Mouse (Mus musculus) kidney, postnatal 0 days (tissue): ENCODE results near the gene Dnase2a. TPM values are rescaled to one million over a fixed set of nuclear protein-coding genes. Genes with fewer than 3 reads are reported as not detected.

Experiments used
- ATAC-seq: fragments of 200-750 bp; cut with Nextera tagmentation; replicated peaks from 2 replicates; pipeline ENCODE4 v1.8.0; 2017; ENCODE audit warnings: low read depth, moderate number of reproducible peaks, moderate TSS enrichment, moderate library complexity; ENCODE audit not compliant: low FRiP score
- DNase-seq: peaks from one replicate; pipeline ENCODE4 v3.0.0-alpha.2; 2016; ENCODE audit warnings: low spot score
- H3K27ac ChIP-seq: fragments of 300-500 bp; sonication (generic); 2 replicates; pipeline ENCODE4 v1.5.1; 2014; ENCODE audit warnings: mild to moderate bottlenecking
- H3K27me3 ChIP-seq: fragments of 300-500 bp; sonication (generic); 2 replicates; pipeline ENCODE4 v1.6.1; 2014; ENCODE audit warnings: low read length, mixed read lengths; ENCODE audit not compliant: insufficient read depth
- H3K36me3 ChIP-seq: fragments of 300-500 bp; sonication (generic); 2 replicates; pipeline ENCODE4 v1.6.1; 2014; ENCODE audit warnings: low read length, mixed read lengths; ENCODE audit not compliant: insufficient read depth
- H3K4me1 ChIP-seq: fragments of 300-500 bp; sonication (generic); replicated peaks from 2 replicates; pipeline ENCODE4 v1.6.1; 2014; ENCODE audit warnings: antibody characterized with exemption, low read length, mixed read lengths; ENCODE audit not compliant: insufficient read depth
- H3K4me2 ChIP-seq: fragments of 300-500 bp; sonication (generic); 2 replicates; pipeline ENCODE4 v1.6.1; 2014; ENCODE audit warnings: mild to moderate bottlenecking, low read length, moderate library complexity, mixed read lengths
- H3K4me3 ChIP-seq: fragments of 300-500 bp; sonication (generic); replicated peaks from 2 replicates; pipeline ENCODE4 v1.5.1; 2014; ENCODE audit warnings: low read depth, low read length
- H3K9ac ChIP-seq: fragments of 300-500 bp; sonication (generic); 2 replicates; pipeline ENCODE4 v1.6.1; 2014; ENCODE audit warnings: low read depth, low read length
- H3K9me3 ChIP-seq: fragments of 300-500 bp; sonication (generic); replicated peaks from 2 replicates; pipeline ENCODE4 v1.6.1; 2016; ENCODE audit warnings: low read length, inconsistent platforms, mixed read lengths
- CTCF ChIP-seq: IDR thresholded peaks from 2 replicates; pipeline ENCODE4 v1.5.1; 2016; ENCODE audit warnings: antibody characterized with exemption, low read depth, mild to moderate bottlenecking, moderate library complexity
- WGBS: fragments of 180-500 bp; shearing (Covaris S2); extraction: QIAGEN DNeasy Blood & Tissue Kit; methylation state at CpG from one replicate; pipeline ENCODE4 v1.1.7; 2014; 5-methylcytosine and 5-hydroxymethylcytosine counted together
- polyA plus RNA-seq: library from polyadenylated mRNA; unstranded; fragments of >200 nt; fragmentation: Nextera tagmentation; extraction: Ambion mirVana; gene quantifications from 2 replicates; pipeline ENCODE4 v1.2.1, GENCODE M21; 2015

Dnase2a gene
- polyA plus RNA-seq, 1 experiment from 2014 or later = 13.2 TPM

- WGBS = 85% methylated on average over 8 of the region's 8 CpGs
- no peak overlapping the region for H3K4me3 ChIP-seq
- no peaks in the 10 kb centered on the region for H3K36me3 ChIP-seq
- DNase-seq (no peak), ATAC-seq (no peak)
- H3K9me3 ChIP-seq = no peaks in the 10 kb centered on the region
- no peak overlapping the region for H3K4me2 ChIP-seq
- peaks cover 9% of the 10 kb centered on the region; the same call in 1 of the 2 replicates for H3K4me1 ChIP-seq
- no peak overlapping the region for H3K27ac ChIP-seq
- H3K27me3 ChIP-seq = peaks cover 12% of the 10 kb centered on the region
- no peak overlapping the region for H3K9ac ChIP-seq
- TF ChIP-seq CTCF = no peak
These were observed 6.9 kb downstream of the Dnase2a start for GRCm38 (mm10) chr8:84915269-84915668.

GRCm38 (mm10) chr8:84917781-84918180 is 9.4 kb downstream of the Dnase2a start:
- 30% methylated on average over 20 of the region's 20 CpGs for WGBS
- Histone ChIP-seq H3K27ac (no peak overlapping the region), H3K4me3 (no peak overlapping the region), H3K27me3 (peaks cover 3% of the 10 kb centered on the region; the same call in 1 of the 2 replicates), H3K4me2 (no peak overlapping the region), H3K4me1 (peaks cover 2% of the 10 kb centered on the region; the same call in 1 of the 2 replicates), H3K36me3 (no peaks in the 10 kb centered on the region), H3K9ac (no peak overlapping the region), H3K9me3 (no peaks in the 10 kb centered on the region)
- DNase-seq = no peak
- no peak for TF ChIP-seq CTCF
- no peak for ATAC-seq

DNA sequence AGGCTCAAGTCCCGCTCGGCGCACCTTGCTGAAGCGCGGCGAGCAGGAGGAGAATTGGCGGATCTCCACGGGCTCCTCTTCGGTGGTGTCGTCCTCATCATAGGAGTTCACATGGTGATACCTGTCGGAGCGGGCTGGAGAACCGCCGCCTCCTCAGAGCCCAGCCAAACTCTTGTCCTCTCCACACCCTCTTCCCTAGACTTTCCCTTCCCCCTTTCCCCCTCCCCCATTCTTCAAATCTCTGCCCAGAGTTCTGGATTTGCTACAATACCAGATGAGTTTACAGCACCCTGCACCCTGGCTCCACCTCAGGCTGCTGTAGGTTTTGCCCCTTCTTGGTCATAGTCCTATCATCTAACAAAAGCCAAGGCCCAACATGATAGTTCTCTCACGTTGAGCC is 10.3 kb downstream of the Dnase2a start:
- peaks cover 3% of the 10 kb centered on the region; the same call in 1 of the 2 replicates for H3K27me3 ChIP-seq
- TF ChIP-seq CTCF = no peak
- no peak overlapping the region for H3K27ac ChIP-seq
- H3K9ac ChIP-seq = no peak overlapping the region
- WGBS = 93% methylated on average over 15 of the region's 15 CpGs
- no peak for DNase-seq
- no peaks in the 10 kb centered on the region for H3K36me3 ChIP-seq
- H3K9me3 ChIP-seq = no peaks in the 10 kb centered on the region
- H3K4me2 ChIP-seq = no peak overlapping the region
- ATAC-seq = no peak
- no peak overlapping the region for H3K4me3 ChIP-seq
- no peaks in the 10 kb centered on the region for H3K4me1 ChIP-seq

DNA sequence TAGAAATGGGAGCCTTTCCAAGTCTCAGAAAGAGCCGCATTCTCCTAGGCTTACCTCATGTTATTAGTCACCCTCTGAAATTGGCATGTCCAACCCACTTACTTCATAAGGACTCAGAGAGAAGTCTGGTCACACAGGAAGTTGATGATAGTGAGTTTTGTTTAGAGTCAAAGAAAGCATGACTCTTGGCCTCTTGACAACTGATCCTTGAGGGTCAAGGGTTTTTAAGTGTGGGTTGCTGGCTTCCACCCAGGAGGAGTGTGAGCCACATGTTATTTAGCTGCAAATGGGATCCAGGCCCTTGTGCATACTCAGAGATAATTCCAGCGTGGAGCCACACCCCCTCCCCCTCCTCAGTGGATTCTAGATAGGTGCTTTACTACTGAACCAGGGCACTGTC is 13.2 kb downstream of the Dnase2a start:
- H3K36me3 ChIP-seq = no peaks in the 10 kb centered on the region
- H3K4me3 ChIP-seq = no peak overlapping the region
- WGBS = 74% methylated on average over 2 of the region's 2 CpGs
- no peak overlapping the region for H3K9ac ChIP-seq
- no peak for DNase-seq
- H3K4me2 ChIP-seq = no peak overlapping the region
- H3K27me3 ChIP-seq = peaks cover 3% of the 10 kb centered on the region; the same call in 1 of the 2 replicates
- no peaks in the 10 kb centered on the region for H3K9me3 ChIP-seq
- no peak for ATAC-seq
- no peak for TF ChIP-seq CTCF
- no peak overlapping the region for H3K27ac ChIP-seq
- H3K4me1 ChIP-seq = no peaks in the 10 kb centered on the region

DNA sequence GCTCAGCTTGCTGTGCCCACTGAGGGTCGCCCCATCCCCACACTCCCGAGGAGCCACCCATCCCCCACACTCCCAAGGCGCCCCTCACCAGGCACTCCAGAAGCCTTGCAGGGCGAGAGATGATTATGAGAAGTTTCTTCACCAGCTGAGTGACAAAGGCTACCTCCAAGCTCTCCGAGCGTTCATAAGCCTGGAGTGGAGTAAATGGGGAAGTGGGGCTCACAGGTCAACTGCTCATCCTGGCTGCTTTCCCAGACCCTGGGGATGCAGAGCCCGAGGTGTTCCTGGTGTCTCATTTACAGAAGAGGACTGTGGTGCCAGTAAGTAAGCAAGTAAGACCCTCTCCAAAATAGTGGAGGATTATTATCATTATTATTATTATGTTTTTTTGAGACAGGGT is 17.2 kb downstream of the Dnase2a start:
- 62% methylated on average over 7 of the region's 7 CpGs for WGBS
- H3K4me2 ChIP-seq = no peak overlapping the region
- TF ChIP-seq CTCF = no peak
- peaks cover 13% of the 10 kb centered on the region for H3K27me3 ChIP-seq
- no peak overlapping the region for H3K9ac ChIP-seq
- ATAC-seq (no peak), DNase-seq (no peak)
- no peak overlapping the region for H3K27ac ChIP-seq
- H3K4me1 ChIP-seq = 0 out of 2 replicates have a peak, but pooled peaks cover 4% of the 10 kb centered on the region
- no peaks in the 10 kb centered on the region for H3K9me3 ChIP-seq
- no peak overlapping the region for H3K4me3 ChIP-seq
- no peaks in the 10 kb centered on the region for H3K36me3 ChIP-seq

GRCm38 (mm10) chr8:84927513-84927912 is 19.2 kb downstream of the Dnase2a start:
- no peak for ATAC-seq

More at GRCm38 (mm10) chr8:84927513-84927912, 19.2 kb downstream of the Dnase2a start:
- no peak overlapping the region for H3K27ac ChIP-seq
- DNase-seq = no peak
- 80% methylated on average over 1 of the region's 1 CpGs for WGBS
- TF ChIP-seq CTCF = no peak
- H3K9ac ChIP-seq = no peak overlapping the region
- 0 out of 2 replicates have a peak, but pooled peaks cover 4% of the 10 kb centered on the region for H3K4me1 ChIP-seq
- no peak overlapping the region for H3K4me2 ChIP-seq
- H3K9me3 ChIP-seq = no peaks in the 10 kb centered on the region
- peaks cover 13% of the 10 kb centered on the region for H3K27me3 ChIP-seq
- no peaks in the 10 kb centered on the region for H3K36me3 ChIP-seq
- H3K4me3 ChIP-seq = no peak overlapping the region
